ENCODE assay signal across 8 mouse cellular contexts in genomic region chr9:110997245-110997644, GRCm38 (mm10). TPM values are rescaled to one million over a fixed set of nuclear protein-coding genes. Genes with fewer than 3 reads are reported as not detected.
A peak's percentile ranks its signal among the peaks of the same experiment; 100 is the strongest.
DNase-seq lines count a peak whose midpoint lies in the region; ATAC-seq and TF ChIP-seq lines count a peak whose summit lies in the region.

No protein-coding gene starts in this region.

- no peaks in the 10 kb centered on the region for H3K27me3 ChIP-seq in intestine, postnatal 0 days (replicated peaks; ENCODE audit: control insufficient read depth, insufficient read depth, low read length)
- H3K27me3 ChIP-seq in intestine, embryonic 15.5 days (replicated peaks), result no peaks in the 10 kb centered on the region
- no peaks in the 10 kb centered on the region for H3K27me3 ChIP-seq in embryonic facial prominence, embryonic 10.5 days (replicated peaks; ENCODE audit: low read depth, poor library complexity, severe bottlenecking)
- H3K27me3 ChIP-seq in midbrain, postnatal 0 days (ENCODE audit: insufficient read depth, low read length), result no peaks in the 10 kb centered on the region

- H3K36me3 ChIP-seq in intestine, postnatal 0 days (ENCODE audit: control insufficient read depth, insufficient read depth), result no peaks in the 10 kb centered on the region
- H3K36me3 ChIP-seq in intestine, embryonic 15.5 days, result no peaks in the 10 kb centered on the region
- no peaks in the 10 kb centered on the region for H3K36me3 ChIP-seq in embryonic facial prominence, embryonic 10.5 days (replicated peaks)
- H3K36me3 ChIP-seq in midbrain, postnatal 0 days (ENCODE audit: insufficient read depth, low read length), result no peaks in the 10 kb centered on the region

- H3K4me1 ChIP-seq in intestine, postnatal 0 days (replicated peaks; ENCODE audit: control insufficient read depth, insufficient read depth, low read length), result peaks cover 8% of the 10 kb centered on the region
- 0 out of 2 replicates have a peak, but pooled peaks cover 5% of the 10 kb centered on the region for H3K4me1 ChIP-seq in intestine, embryonic 15.5 days (replicated peaks)
- H3K4me1 ChIP-seq in embryonic facial prominence, embryonic 10.5 days, result 0 out of 2 replicates have a peak, but pooled peaks cover 4% of the 10 kb centered on the region
- H3K4me1 ChIP-seq in midbrain, postnatal 0 days (ENCODE audit: insufficient read depth, low read length), result no peaks in the 10 kb centered on the region

- 0 out of 2 replicates have a peak, but pooled peaks have one; percentile 24 for ATAC-seq in intestine, postnatal 0 days
- ATAC-seq in intestine, embryonic 15.5 days, result no peak; the same call in 1 of the 2 replicates
- 0 out of 2 replicates have a peak, but pooled peaks have one; percentile 31 for ATAC-seq in midbrain, postnatal 0 days (ENCODE audit: low FRiP score)

- WGBS in intestine, postnatal 0 days, result 3% methylated on average over 5 of the region's 5 CpGs
- WGBS in intestine, embryonic 15.5 days, result 5% methylated on average over 5 of the region's 5 CpGs
- 6% methylated on average over 5 of the region's 5 CpGs for WGBS in embryonic facial prominence, embryonic 10.5 days
- 6% methylated on average over 5 of the region's 5 CpGs for WGBS in midbrain, postnatal 0 days

- no peaks in the 10 kb centered on the region for H3K9me3 ChIP-seq in intestine, postnatal 0 days (ENCODE audit: control insufficient read depth)
- no peaks in the 10 kb centered on the region for H3K9me3 ChIP-seq in intestine, embryonic 15.5 days
- no peaks in the 10 kb centered on the region for H3K9me3 ChIP-seq in embryonic facial prominence, embryonic 10.5 days
- H3K9me3 ChIP-seq in midbrain, postnatal 0 days (ENCODE audit: low read length), result no peaks in the 10 kb centered on the region

- H3K4me2 ChIP-seq in intestine, postnatal 0 days (replicated peaks; ENCODE audit: low read depth), result no peak overlapping the region
- H3K4me2 ChIP-seq in intestine, embryonic 15.5 days (replicated peaks), result no peak overlapping the region
- H3K4me2 ChIP-seq in midbrain, postnatal 0 days (ENCODE audit: low read depth, low read length, poor library complexity, severe bottlenecking), result no peak overlapping the region

- peak; percentile 100 for TF ChIP-seq CTCF in intestine, postnatal 0 days (IDR thresholded peaks at IDR 0.05; ENCODE audit: low read depth)
- peak; percentile 95 for TF ChIP-seq CTCF in midbrain, postnatal 0 days (IDR thresholded peaks at IDR 0.05)

- no peak overlapping the region for H3K27ac ChIP-seq in intestine, postnatal 0 days (ENCODE audit: low read depth, low read length)
- no peak overlapping the region for H3K27ac ChIP-seq in intestine, embryonic 15.5 days
- H3K27ac ChIP-seq in embryonic facial prominence, embryonic 10.5 days (replicated peaks), result no peak overlapping the region
- H3K27ac ChIP-seq in midbrain, postnatal 0 days (ENCODE audit: low read depth, low read length), result no peak overlapping the region

- peak; percentile 70 for DNase-seq in adrenal gland, postnatal 25 days
- DNase-seq in embryonic facial prominence, embryonic 10.5 days (ENCODE audit: low spot score), result peak; percentile 78
- DNase-seq in heart, postnatal 36 days, result peak; percentile 75 to 77
- DNase-seq in left cerebral cortex, adult 8-10 months (ENCODE audit: low spot score in 2 of 2), result peak; percentile 28 to 31
- DNase-seq in midbrain, postnatal 0 days (ENCODE audit: low spot score), result peak; percentile 90
- DNase-seq in spleen, postnatal 4 days (ENCODE audit: low spot score in 2 of 2), result peak; percentile 82 to 89

- intact Hi-C loops in heart, postnatal 36 days (cut with DNase I), result loop anchor here (1.0 to 5.0 kb wide), 3 partner anchors 75 to 290 kb away; no protein-coding TSS in a partner anchor

- no peak overlapping the region for H3K9ac ChIP-seq in intestine, postnatal 0 days (ENCODE audit: low read depth, low read length)
- no peak overlapping the region for H3K9ac ChIP-seq in intestine, embryonic 15.5 days
- no peak overlapping the region for H3K9ac ChIP-seq in midbrain, postnatal 0 days (replicated peaks; ENCODE audit: low read length, poor library complexity, severe bottlenecking)

- no peak overlapping the region for H3K4me3 ChIP-seq in intestine, postnatal 0 days (ENCODE audit: low read depth, low read length)
- no peak overlapping the region for H3K4me3 ChIP-seq in intestine, embryonic 15.5 days (replicated peaks)
- no peak overlapping the region for H3K4me3 ChIP-seq in embryonic facial prominence, embryonic 10.5 days
- no peak overlapping the region for H3K4me3 ChIP-seq in midbrain, postnatal 0 days (ENCODE audit: low read depth, low read length)

RNA-seq across cellular contexts. Expression of gene Rtp3, which starts 6.9 kb away (rescaled TPM):
- 0.10 and 0.17 TPM in 2 replicates for polyA plus RNA-seq in intestine, postnatal 0 days (2015; fragmentation: Nextera tagmentation; extraction: Ambion mirVana)
- 0.24 and 0.81 TPM in 2 replicates for polyA plus RNA-seq in intestine, embryonic 15.5 days (2015; fragmentation: Nextera tagmentation; extraction: Ambion mirVana)
- total RNA-seq in adrenal gland, postnatal 25 days (2021), result 3.0 and 4.8 TPM in 2 replicates
- 0.11 and 0.40 TPM in 2 replicates for polyA plus RNA-seq in embryonic facial prominence, embryonic 10.5 days (2016; fragmentation: Nextera tagmentation; extraction: Ambion mirVana)
- total RNA-seq in heart, postnatal 36 days (2021), result 1 to 10 TPM; 2.3 to 4.3 TPM
- under 1 TPM in 3 of 4 experiments, not detected in 1; 0.26 to 0.48 (median 0.39) TPM for total RNA-seq in left cerebral cortex, adult 8-10 months (2022)
- total RNA-seq in midbrain, postnatal 0 days (2014; rRNA removed), result not detected in 2 replicates
- 0.06 TPM in 1 of 2 replicates, not detected in the other for polyA plus RNA-seq in midbrain, postnatal 0 days (2015; fragmentation: Nextera tagmentation; extraction: Ambion mirVana)

RNA-seq across cellular contexts. Expression of gene Ltf, which starts 21.8 kb away (rescaled TPM):
- 8.3 and 14.1 TPM in 2 replicates for polyA plus RNA-seq in intestine, postnatal 0 days (2015; fragmentation: Nextera tagmentation; extraction: Ambion mirVana)
- 2.2 and 5.1 TPM in 2 replicates for polyA plus RNA-seq in intestine, embryonic 15.5 days (2015; fragmentation: Nextera tagmentation; extraction: Ambion mirVana)
- total RNA-seq in adrenal gland, postnatal 25 days (2021), result 0.49 and 2.4 TPM in 2 replicates
- polyA plus RNA-seq in embryonic facial prominence, embryonic 10.5 days (2016; fragmentation: Nextera tagmentation; extraction: Ambion mirVana), result not detected in 2 replicates
- total RNA-seq in heart, postnatal 36 days (2021), result under 1 TPM; 0.75 to 0.84 TPM
- total RNA-seq in left cerebral cortex, adult 8-10 months (2022), result not detected
- 0.93 TPM in 1 of 2 replicates, not detected in the other for total RNA-seq in midbrain, postnatal 0 days (2014; rRNA removed)
- 0.82 and 1.4 TPM in 2 replicates for polyA plus RNA-seq in midbrain, postnatal 0 days (2015; fragmentation: Nextera tagmentation; extraction: Ambion mirVana)

RNA-seq across cellular contexts. Expression of gene Lrrc2, which starts 45.9 kb away (rescaled TPM):
- 0.23 and 0.46 TPM in 2 replicates for polyA plus RNA-seq in intestine, postnatal 0 days (2015; fragmentation: Nextera tagmentation; extraction: Ambion mirVana)
- polyA plus RNA-seq in intestine, embryonic 15.5 days (2015; fragmentation: Nextera tagmentation; extraction: Ambion mirVana), result 0.23 and 0.34 TPM in 2 replicates
- 8.9 and 10.5 TPM in 2 replicates for total RNA-seq in adrenal gland, postnatal 25 days (2021)
- 0.14 and 0.15 TPM in 2 replicates for polyA plus RNA-seq in embryonic facial prominence, embryonic 10.5 days (2016; fragmentation: Nextera tagmentation; extraction: Ambion mirVana)
- 100 to 1,000 TPM; 213 to 241 TPM for total RNA-seq in heart, postnatal 36 days (2021)
- total RNA-seq in left cerebral cortex, adult 8-10 months (2022), result 1 to 10 TPM in 3 of 4 experiments, under 1 TPM in 1; 0.70 to 2.1 (median 1.5) TPM
- 0.28 and 0.93 TPM in 2 replicates for total RNA-seq in midbrain, postnatal 0 days (2014; rRNA removed)
- 1.1 TPM in 2 replicates for polyA plus RNA-seq in midbrain, postnatal 0 days (2015; fragmentation: Nextera tagmentation; extraction: Ambion mirVana)

RNA-seq across cellular contexts. Expression of gene Tdgf1, which starts 51.3 kb away (rescaled TPM):
- 0.08 TPM in 1 of 2 replicates, not detected in the other for polyA plus RNA-seq in intestine, postnatal 0 days (2015; fragmentation: Nextera tagmentation; extraction: Ambion mirVana)
- polyA plus RNA-seq in intestine, embryonic 15.5 days (2015; fragmentation: Nextera tagmentation; extraction: Ambion mirVana), result not detected in 2 replicates
- not detected in 2 replicates for total RNA-seq in adrenal gland, postnatal 25 days (2021)
- not detected in 2 replicates for polyA plus RNA-seq in embryonic facial prominence, embryonic 10.5 days (2016; fragmentation: Nextera tagmentation; extraction: Ambion mirVana)
- not detected for total RNA-seq in heart, postnatal 36 days (2021)
- total RNA-seq in left cerebral cortex, adult 8-10 months (2022), result under 1 TPM in 2 of 4 experiments, not detected in 2; 0.77 to 0.84 TPM
- not detected in 2 replicates for total RNA-seq in midbrain, postnatal 0 days (2014; rRNA removed)
- not detected in 2 replicates for polyA plus RNA-seq in midbrain, postnatal 0 days (2015; fragmentation: Nextera tagmentation; extraction: Ambion mirVana)

Comparison
In these comparisons a context has a peak if more than half of its experiments do, and no peak if none do; other contexts are left out.
1. DNase-seq: peak in every context shown above with its lines; median percentile 90 in midbrain, postnatal 0 days; 86 in spleen, postnatal 4 days; 78 in embryonic facial prominence, embryonic 10.5 days; 76 in heart, postnatal 36 days; 70 in adrenal gland, postnatal 25 days; 30 in left cerebral cortex, adult 8-10 months.
2. RNA of gene Lrrc2, which starts 45.9 kb away (total RNA-seq): 213 to 241 TPM in heart, postnatal 36 days; 8.9 to 10.5 TPM in adrenal gland, postnatal 25 days, 0.70 to 2.1 TPM in left cerebral cortex, adult 8-10 months and 0.28 to 0.93 TPM in midbrain, postnatal 0 days; every median in the first group is over 10 times any median in the second.